Mouse (Mus musculus) spleen, embryonic (tissue): ENCODE measurements at regions not wholly inside any gene's neighbourhood (a gene's known extent, or its start where the extent isn't known, plus 50 kb on each side); places are given as distances from the start of the nearest gene placed in this dataset.

Source experiments
- CTCF ChIA-PET: fragments of 350-600 bp; sonication (Branson Sonifier 250); formaldehyde crosslinking; loops from one replicate; lab custom pipeline; 2022; lab: Charles Lee

DNA sequence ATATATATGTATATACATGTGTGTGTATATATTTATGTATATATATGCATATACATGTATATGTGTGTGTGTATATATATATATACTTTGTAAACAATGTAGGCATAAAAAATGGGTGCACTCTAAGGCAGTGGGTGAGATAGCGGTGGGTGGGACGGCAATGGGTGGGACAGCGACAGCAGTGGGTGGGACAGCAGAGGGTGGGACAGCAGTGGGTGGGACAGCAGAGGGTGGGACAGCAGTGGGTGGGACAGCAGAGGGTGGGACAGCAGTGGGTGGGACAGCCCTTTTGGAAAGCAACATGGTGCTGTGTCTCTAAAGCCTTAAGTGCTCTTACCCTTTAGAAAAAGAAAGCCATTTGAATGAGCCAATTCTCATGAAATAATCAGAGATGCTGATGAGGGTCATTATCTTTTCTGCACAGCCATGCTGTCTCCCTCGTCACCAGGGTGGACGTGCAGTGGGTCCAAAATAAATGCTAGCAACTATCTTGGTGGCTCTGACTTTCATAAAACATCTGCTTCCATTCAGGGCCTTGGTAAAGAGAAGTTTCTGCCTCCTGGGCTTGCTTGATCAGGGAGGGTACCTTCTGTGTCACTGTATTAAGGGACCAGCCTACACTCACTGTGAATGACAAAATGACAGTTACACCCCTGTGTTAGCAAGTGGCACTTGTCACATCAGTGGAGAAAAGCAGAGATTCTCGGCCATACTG is 119.3 kb upstream of the Slc44a1 start:
- CTCF ChIA-PET = no interaction called here

DNA sequence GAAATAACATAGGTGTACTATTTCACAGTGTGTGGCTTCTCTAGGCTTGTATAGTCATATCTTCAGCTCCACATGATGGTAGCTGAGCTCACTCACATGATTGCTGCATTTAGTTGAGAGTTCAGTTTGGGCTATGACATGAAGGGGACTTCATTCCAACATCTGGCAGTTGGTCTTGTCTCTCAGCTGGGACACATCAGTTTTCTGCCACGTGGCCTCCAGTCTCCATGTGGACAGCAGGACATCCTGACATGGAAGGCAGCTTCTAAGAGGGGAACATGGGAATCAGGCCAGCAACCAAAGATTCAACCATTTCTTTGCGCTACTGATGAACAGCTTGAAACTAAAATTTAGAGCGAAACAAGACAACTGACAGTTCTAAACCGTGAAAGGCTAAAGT is 121.2 kb upstream of the Slc44a1 start:
- CTCF ChIA-PET = no interaction called here

DNA sequence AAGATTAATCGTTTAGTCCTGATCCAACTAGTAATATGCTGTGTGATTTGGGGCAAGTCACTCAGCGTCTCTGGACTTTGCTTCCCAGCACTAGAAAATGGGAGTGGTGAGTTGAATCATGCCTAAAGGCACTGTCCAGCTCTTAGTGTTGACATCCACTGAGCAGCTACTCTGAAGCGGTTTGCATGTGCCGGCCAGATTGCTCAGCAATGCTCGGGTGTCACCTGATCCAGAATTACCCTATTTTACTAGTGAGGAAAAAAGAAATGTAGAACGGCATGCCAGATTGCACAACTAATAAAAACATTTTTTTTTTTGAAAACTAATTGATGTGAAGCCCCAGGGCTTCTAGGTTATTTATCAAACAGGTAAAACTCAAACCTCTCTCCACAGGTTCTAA is 122.0 kb upstream of the Slc44a1 start:
- CTCF ChIA-PET = no interaction called here

DNA sequence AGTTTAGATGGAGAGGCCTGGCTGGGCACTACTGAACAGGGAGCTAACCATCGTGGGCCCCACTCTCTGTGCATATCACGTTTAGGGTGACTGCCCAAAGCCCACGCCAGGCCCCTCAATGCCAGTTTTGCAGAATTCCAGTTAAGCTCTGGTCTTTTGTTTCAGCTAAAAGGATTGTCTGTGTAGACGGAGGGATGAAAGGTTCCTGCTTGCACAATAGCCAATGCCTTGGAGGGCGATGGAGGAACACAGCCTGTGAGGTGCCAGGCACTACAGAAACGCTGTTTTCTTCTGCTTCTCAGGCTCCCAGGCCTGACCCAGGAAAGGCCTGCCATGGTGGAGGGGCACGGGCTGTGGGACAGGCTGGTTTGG is 122.8 kb upstream of the Slc44a1 start:
- CTCF ChIA-PET = no interaction called here

DNA sequence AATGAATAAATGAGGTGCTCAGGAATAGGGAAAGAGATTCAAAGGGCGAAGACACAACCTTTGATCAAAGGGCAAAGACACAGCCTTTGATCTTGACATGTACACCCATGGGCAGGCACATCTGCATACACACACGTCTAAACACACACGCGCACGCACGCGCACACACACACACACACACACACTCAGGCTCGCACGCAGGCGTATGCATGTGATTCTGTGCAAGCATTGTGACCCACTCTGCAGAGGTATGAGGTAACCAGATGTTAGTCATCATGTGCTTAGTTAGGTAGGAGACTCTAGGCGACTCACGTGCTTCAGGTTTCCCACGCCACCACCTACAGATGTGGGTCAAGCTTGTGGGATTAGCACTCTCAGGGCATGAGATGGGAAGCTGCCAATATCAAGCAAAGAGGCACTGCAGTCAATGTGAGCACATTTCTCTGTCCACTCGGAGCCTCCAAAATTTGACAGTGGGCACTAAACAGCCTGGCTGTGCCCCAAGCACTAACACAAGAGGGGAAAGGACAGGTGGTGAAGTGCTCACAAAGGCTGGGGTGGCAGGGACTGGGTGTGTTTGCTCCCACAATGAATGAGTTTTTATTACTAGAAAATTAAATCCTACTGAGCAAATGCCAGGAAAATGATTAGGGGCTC is 123.3 kb upstream of the Slc44a1 start:
- CTCF ChIA-PET = no interaction called here

DNA sequence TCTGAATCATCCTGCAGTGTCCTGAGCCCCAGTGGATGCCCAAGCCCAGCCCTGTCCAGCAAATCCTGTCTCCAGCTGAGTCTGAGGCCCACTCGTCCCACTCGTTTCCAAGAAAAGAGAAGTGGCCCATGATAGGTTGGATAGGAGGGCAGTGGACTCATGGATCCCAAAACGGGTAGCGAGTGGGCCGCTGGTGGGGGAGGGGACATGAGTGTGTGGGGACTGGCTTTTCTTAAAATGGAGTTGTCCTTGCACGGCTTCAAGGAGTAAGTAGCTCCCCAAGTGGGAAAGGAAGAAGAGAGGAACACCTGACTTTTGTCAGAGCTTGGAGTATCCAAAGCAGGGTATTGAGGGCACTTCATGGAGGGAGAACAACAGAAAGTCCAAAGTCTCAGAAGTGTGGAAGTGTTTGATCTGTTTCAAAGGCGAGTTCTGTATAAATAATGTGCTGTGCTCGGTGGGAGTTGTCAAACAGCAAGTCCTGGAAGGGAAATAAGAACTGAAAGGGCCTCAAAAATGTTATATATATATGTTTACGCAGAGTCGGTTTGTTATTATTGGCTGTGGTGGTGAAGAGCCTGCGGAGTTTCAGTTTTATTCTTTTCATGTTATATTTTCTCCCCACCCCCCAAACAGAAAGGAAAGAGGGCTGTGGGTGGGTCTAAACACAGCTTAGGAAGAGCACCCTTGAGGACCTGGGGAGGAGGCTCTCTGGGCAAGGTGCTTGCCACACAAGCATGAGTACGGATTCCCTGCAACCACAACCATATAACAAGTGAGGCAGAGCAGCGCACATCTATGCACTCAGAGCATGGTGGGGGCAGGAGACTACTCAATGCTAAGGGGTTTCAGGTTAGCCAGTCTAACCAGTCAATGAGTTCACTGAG is 124.1 kb upstream of the Slc44a1 start:
- CTCF ChIA-PET = no interaction called here

DNA sequence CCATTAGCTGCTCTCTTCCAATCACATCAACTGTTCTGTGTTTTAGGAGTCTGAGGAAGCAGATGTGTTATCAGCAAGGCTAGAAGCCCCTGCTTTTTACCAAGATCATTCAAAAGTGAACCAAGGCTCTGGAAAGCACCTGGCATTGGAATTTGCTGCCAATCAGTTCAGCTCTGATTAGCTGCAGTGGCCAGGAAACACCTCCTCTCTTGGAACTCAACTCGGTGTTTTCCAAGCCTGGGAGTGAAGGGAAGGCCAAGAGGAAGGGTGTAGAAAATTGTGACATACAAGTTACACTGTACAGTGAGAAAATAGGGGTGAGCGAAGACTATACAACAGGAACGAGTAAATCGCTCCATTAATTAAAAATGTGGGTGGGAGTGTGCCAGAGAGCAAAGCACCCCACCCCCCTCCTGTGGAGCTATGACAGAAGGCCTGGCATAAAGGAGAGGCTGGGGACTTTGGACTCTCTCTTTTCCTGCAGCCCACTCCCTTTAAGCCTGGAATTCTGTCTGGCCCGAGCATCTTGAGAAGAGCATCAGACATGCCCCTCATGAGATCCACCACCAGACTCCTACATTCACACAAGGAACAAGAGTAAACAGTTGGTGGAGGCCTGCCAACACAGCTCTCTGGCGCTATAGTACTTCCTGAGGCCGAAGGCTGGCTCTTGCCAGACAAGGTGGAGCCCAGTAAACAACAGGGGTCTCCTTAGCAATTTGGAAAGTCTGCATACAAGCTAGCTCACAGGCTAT is 124.9 kb upstream of the Slc44a1 start:
- CTCF ChIA-PET = interaction anchor here (0.6 kb wide), 1 partner anchor 9 kb away, joined by 8 read pairs; no protein-coding TSS in a partner anchor

DNA sequence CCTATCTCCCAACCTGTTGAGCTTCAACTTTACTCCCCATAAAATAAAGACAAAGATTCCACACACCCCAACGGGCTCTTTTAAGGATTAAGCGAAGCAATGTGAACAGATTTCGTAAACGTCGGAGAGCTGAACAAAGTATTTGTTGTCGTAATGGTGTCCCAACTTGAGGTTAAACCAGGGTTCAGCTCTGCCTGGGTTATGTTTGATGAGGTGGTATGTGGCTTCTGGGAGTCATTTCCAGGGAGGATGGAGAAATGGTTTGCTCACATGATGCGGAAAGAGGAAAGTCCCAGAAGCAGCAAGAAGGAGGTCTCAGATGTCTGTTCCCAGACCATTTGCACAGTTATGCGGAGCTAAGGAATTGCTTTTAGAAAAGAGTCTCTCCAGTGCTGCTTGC is 126.1 kb upstream of the Slc44a1 start:
- CTCF ChIA-PET = no interaction called here

DNA sequence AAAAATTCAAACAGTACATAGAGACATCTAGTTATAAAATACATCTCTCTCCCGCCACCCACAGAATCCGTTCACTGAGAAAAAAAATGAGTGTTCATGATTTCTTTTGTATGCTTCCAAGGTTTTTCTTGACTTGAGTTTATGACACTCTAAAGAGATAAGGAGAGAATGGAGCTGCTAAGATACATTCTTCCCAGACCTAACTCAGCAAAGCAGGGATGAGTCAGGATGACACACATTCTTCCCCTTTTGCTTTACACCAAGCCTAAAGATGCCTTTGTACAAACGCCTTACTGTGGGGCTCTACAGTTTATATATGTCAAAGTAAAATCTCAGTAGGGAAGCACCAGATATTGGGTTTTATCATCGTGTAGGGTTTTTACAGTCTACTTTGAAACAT is 133.1 kb upstream of the Slc44a1 start:
- CTCF ChIA-PET = interaction anchor here (0.6 to 0.7 kb wide), 2 partner anchors 8 to 146 kb away, joined by 8 to 24 read pairs; no protein-coding TSS in a partner anchor

DNA sequence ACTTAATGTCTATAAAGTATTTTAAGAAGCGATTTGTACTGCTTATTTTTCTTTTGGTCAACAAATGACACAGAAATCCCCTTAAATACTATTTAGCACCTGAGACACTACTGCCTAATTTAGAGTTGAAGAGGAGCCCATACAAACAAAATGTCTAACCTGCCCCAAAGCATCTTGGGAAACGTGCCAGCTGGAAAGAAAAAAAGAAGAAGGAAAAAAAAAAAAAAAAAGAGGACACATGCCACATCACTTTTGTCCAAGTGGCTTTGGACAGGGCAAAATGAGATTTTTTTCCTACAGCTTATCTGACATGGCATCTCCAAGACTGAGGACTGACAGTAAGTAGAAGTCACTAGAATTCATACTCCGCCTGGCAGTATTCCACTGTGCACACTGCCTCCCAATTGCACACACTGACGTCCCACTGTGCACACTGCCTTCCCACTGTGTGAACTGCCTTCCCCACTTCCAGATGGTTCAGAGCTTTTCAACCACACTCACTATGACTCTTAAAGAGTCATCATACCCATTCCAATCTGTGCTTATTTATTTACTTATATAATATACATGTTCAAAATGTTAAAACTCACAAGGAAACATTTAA is 135.3 kb upstream of the Slc44a1 start:
- CTCF ChIA-PET = no interaction called here

DNA sequence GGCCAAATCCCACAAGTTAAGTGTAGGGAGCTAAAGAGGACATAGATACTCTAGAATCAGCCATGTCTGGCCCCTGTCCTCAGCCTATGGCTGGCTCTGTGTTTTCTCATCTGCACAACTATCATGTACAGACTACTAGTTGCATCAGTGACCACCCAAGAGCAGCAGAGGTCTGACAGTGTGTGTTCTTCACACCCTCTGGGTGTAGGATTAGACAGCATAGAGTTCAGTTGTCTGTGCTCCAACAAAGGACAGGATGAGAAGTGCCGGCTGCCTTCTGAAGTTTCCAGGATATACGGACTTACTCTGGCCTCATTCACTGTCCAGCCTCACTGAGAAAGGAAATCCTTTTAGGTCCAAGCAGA is 135.9 kb upstream of the Slc44a1 start:
- CTCF ChIA-PET = no interaction called here

DNA sequence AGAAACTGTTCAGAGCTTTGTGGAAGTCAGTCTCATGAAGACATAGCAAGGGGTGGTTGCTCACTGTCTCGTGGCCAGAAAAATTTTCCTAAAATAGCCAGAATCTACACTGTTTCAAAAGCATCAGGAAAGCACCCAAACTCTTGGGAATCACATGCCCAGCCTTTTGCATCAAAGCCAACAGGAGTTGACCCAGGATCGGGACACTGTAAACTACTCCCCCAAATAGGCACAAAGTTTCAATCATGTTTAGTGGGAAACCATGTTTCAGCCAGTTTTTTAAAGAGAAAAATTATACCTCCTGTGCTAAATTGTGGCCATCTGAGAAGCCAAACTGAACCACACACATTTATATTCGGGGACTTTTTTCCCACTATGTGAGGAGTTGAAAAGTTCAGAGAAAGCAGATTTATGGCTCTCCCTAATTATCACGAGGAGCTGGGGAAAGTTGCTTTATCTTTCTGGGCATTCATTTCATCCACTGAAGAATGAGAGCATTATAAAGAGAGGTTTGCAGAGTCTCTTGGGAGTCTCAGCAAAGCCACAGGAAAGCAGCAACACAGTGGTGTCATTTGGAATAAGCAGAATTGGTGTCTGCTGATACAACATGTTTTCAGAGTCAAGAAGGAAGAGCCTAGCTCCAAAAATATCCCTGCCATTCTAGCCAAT is 136.5 kb upstream of the Slc44a1 start:
- CTCF ChIA-PET = no interaction called here

DNA sequence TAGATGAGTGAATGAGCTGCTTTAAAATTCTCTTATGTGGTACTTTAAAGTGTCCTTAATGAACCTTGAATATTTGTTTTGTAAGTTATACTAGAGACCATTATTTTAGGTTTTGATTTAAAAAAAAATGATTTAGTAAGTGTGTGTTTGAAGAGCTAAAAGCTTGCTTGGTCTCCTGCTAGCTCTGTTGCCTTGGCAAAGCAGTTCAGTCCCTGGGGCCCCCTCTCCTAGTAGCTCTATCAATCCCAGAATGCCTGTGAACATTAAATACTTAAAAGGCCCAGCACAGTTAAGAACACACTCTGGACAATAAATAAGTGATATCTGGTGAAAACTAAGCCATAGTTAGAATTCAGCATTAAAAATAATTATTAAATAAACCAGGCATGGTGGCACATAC is 138.3 kb upstream of the Abca1 start:
- CTCF ChIA-PET = no interaction called here

DNA sequence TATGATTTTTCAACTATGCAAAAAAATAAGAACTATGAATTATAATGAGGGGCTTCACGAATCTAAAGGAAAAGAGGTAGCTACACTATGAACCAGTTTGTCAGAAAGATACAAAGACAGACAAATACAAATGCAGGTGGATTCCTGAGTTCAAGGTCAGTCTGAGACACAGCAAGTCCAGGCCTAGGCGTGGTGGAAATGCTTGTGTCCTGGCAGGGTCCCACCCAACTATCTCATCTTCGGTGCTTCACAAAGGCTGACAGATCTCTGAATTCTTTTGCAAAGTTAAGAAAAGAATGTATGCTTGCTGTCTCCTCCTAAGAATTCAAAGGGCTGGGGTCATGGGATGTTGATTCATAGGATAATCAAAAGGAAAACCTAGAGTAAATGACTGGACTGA is 132.9 kb upstream of the Abca1 start:
- CTCF ChIA-PET = no interaction called here

DNA sequence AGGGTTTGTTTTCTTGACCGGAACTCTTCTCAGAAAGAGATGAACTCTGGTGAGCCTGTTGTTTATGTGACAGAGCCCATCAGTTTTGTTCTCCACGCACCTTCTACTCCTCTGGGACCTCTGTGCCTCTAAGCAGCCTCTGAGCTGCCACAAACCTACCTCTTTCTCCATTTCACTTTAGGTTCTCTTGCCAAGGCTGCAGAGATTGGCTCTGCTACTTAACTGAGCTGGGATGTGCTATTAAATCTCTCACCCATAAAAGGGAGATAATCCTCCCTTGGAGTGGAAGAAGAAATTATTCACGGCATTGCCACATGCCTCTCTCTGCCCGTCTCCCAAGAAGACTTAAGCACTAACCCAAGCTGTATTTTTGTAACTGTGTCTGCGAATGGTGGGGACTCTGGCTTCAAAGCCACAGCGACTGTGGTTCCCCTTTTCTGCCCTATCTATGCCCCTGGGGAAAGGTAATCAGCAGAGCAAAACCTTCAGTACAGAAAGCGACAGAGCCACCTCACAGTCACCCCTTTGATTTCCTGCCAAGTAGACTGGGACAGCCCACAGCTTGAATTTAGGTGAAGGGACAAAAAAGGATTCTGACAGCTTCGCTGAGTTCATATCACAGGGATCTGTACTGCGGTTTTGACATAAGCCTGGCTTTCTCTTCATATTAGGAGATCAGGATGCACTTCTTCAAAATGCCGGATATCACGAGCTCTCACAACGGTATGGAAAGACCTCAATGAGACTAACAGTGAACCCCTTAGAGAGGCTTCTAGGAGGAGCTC is 118.2 kb upstream of the Abca1 start:
- CTCF ChIA-PET = interaction anchor here (1.2 kb wide), 1 partner anchor 13 kb away, joined by 3 read pairs; no protein-coding TSS in a partner anchor

DNA sequence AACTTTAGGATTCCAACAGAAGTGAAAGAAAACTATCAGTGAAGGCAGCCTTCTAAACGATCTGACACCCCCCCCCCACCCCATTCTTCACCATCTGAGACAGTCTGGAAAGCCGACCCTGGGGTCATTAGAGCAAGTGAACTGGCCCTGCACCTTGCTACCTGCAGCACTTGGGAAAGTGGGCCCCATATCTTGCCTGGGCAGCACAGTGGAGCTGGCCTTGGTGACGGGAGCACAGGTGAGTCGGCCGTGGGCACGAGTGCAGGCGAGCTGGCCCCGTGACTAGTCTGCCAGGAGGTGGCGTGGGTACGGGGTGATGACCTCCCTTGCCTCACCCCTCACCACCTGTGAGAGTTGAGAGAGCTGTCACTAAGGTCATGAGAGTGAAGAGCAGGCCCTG is 110.7 kb upstream of the Abca1 start:
- CTCF ChIA-PET = no interaction called here

DNA sequence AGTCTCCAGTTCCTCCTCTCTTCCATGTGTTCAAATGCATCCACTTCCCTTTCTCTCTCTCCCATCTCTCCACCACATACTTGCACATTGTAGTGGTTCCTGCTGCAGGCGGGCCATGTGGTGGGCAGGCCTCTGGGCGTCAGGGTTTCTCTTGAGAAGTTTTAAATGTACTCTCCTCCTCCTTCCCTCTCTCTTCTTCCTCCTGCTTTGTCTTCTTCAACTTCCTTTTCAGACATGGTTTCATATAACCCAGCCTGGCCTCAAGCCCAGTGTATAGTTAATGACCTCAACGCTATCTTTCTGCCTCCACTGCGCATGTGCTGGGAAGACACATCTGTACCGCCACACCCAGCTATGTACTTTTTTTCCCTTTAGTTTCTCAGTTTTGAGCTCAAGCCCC is 110.3 kb upstream of the Abca1 start:
- CTCF ChIA-PET = no interaction called here

DNA sequence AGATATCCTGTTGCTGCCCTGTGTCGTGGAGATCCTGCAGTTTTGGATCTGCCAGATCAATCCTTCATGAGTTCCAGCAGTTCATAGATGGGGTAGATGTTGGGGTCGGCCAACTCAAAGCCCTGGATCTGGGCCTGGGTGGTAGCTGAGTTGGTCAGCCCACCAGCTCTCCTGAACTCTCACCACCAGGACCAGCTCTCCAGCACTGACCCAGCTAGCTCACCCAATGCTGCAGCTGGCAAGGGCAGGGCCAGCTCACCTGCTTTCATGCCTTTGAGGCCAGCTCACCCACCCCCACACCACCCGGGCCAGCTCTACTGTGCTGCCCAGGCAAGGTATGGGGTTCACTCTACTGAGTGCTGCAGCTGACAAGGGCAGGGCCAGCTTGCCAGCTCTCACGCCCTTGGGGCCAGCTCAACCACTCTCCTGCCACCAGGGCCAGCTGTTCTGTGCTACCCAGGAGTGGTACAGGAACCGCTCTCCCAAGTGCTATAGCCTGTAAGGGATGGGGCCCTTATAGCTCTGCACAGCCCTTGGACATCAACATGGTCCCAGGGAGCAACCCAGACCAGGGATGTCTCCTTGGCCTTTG is 109.7 kb upstream of the Abca1 start:
- CTCF ChIA-PET = no interaction called here

DNA sequence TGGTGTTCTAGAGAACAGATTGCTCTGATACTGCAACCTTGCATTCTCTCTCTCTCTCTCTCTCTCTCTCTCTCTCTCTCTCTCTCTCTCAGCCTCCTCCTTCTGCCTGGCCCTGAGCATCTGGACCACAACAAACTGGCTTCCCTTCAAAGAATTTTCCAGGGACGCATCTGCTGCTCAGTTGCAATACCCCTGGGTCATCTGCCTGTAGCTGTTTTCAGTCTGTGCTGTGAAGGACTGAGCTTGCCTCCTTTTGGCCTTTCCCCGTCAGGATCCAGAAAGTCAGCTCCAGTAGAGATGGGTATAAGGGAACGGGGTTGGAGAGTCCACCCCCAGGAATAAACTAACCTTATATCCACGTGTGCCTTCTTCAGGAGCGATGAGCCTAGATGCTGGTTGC is 105.2 kb upstream of the Abca1 start:
- CTCF ChIA-PET = interaction anchor here (1.5 kb wide), 1 partner anchor 12 kb away, joined by 3 read pairs; no protein-coding TSS in a partner anchor
